Mouse (Mus musculus) c-Kit-positive CD71-negative TER-119-negative erythroid progenitor cells, embryonic 14.5 days (primary cell): ENCODE data around the gene Tmem216.
A peak's percentile ranks its signal among the peaks of the same experiment; 100 is the strongest.

Experiments used
- DNase-seq: peaks from one replicate; pipeline ENCODE4 v3.0.0-alpha.2; 2013; ENCODE audit warnings: low read depth

The Tmem216 gene

GRCm38 (mm10) chr19:10486264-10486738, 69.7 kb downstream of the Tmem216 start:
- peak; percentile 50 for DNase-seq
